Mouse (Mus musculus) left cerebral cortex, postnatal 10 days (tissue): ENCODE measurements around the gene Oat. TPM values are rescaled to one million over a fixed set of nuclear protein-coding genes. Genes with fewer than 3 reads are reported as not detected.
A peak's percentile ranks its signal among the peaks of the same experiment; 100 is the strongest.

Source experiments
- DNase-seq, 2 experiments: peaks; one replicate each; pipeline ENCODE4 v3.0.0; 2021 to 2022; ENCODE audit warnings: low spot score in 2 of 2, mixed read lengths in 1 of 2; ENCODE audit errors: extremely low spot score in 1 of 2
- intact Hi-C: fragments of 180-260 bp; cut with DNase I; formaldehyde crosslinking; loops from one replicate; pipeline ENCODE4 v1.15.1; 2025
- total RNA-seq, 2 experiments: library from RNA; stranded (reverse); gene quantifications; 2 replicates each; pipeline ENCODE4 v1.2.3; 2021

Oat gene
- total RNA-seq, 2 experiments from 2014 or later: 70.8 to 73.0 TPM

DNA sequence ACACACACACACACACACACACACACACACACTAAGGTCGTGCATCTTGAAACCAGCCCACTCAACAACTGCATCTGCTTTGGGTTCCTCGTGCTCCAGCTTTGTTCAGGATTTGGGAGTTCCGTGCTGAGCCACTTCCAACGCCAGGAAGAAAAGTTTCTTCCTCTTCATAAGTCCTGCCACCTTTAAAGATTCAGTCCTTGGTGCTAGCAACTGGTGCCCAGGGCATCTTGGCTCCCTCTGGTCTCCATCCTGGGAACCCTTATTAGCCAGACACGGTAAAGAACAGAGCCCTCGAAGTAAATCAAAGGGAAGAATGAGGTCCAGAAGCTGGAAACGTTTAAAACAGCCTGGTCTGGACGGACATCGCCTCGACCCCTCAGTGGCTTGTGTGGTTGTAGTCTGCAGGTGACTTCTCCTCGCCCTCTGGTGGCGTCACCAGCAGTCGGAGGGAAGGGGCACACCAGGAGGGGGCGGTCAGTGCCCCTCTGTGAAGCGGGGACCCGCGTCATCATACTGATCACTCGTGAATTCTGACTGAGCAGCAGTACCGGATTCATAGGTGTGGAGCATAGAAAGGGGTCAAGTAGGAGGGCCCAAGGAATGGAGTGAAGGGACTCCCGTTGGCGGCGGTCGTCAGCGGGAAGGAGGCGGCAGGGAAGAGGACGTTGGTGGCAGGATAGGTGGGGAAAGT is 20.5 kb upstream of the Oat start:
- intact Hi-C loops: loop anchor here (5.0 kb wide), 1 partner anchor 41 kb away; no protein-coding TSS in a partner anchor
- DNase-seq: peak in 1 of 2 experiments; percentile 31

DNA sequence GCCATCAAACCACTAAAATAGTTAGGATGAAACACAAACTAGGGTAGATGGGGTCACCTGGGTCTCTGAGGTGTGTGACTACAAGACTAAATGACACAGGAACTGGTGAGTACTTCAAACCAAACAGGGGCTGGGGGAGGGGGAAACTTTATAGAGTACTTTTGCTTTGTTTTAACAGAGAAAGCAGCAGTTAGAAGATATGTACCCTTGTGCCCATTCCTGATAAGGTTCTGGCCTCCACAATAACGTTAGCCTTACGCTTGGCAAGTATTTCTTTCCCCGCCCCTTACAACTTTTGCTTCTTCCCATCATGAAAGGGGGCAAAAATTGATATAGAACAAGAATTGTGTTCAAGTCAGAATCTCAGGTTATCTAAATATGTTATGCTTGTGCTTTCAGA is 19.6 kb upstream of the Oat start:
- intact Hi-C loops: loop anchor here (5.0 kb wide), 1 partner anchor 42 kb away; no protein-coding TSS in a partner anchor

DNA sequence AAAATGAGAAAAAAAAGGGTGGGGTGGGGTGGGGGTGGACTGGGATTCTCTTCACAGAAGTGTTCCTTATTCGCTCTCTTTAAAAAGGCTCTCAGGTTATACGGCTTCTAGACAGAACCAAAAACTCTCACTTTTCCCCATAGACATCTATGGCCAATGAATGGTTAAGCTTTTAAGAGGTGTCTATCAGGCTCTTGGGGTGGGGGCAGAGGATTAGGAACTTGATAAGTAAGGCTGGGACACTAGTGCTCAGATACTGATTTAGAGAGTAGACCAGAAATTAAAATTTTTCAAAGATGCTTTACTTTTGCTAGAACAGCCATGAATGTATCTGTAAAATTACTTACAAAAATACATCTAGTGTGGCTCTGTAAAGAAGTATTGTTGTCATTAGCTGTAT is 18.1 kb upstream of the Oat start:
- no peak for DNase-seq
- intact Hi-C loops: no loop called here

More for the DNA sequence above, 19.6 kb upstream of the Oat start:
- no peak for DNase-seq

DNA sequence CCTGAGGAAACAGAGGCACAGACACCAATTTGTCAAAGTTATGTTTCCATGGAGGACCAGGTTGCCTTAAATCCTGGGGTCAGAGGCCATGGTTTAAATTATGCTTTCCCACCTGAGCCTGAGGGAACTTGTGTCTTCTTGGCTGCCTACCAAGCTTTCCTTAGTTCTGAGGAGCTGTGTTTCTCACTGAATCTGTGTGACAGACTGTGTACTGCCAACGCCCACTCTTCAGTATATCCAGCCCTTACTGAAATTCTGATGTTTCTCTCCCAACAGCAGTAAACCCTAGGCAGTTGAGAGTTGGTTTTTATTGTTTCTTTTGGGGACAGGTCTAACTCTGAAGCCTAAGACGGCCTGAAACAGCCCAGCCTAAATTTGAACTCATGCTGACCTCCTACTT is 17.6 kb upstream of the Oat start:
- DNase-seq: no peak
- intact Hi-C loops: no loop called here

DNA sequence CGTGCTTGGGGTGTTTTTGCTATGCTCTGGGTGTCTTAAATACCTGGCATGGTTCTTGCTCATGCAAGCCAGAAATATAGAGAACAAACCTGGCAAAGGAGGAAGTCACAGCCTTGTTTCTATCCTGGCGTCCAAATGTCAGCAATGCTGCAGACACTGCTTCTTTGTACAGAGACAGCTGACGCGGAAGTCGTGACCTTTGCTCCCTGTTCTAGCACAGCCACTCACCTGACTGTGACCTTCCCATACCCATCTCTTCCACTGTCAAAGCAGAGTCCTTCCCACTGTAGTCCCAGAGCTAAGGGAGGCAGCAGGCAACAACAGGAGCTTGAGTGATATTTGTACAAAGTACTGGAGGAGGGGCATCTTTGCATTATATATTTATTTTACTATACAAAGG is 13.4 kb upstream of the Oat start:
- intact Hi-C loops: no loop called here
- DNase-seq: no peak

DNA sequence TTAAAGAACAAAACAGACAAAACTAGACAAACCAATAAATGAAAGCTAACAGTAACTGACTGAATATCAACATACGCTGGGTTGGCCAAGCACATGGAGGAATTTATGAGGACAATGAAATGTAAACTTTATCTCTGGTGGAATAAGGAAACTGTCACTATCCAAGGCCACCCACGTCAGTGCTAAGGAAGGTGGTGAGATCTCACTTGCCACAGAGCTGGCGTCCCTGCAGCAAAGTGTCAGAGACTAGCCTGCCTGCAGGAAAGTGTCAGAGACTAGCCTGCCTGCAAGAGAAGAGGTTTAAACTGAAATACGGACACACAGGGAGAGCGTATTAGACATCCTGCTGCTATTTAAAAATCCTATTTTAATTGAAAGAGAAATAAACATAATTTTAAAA is 11.0 kb upstream of the Oat start:
- DNase-seq: no peak
- intact Hi-C loops: no loop called here

DNA sequence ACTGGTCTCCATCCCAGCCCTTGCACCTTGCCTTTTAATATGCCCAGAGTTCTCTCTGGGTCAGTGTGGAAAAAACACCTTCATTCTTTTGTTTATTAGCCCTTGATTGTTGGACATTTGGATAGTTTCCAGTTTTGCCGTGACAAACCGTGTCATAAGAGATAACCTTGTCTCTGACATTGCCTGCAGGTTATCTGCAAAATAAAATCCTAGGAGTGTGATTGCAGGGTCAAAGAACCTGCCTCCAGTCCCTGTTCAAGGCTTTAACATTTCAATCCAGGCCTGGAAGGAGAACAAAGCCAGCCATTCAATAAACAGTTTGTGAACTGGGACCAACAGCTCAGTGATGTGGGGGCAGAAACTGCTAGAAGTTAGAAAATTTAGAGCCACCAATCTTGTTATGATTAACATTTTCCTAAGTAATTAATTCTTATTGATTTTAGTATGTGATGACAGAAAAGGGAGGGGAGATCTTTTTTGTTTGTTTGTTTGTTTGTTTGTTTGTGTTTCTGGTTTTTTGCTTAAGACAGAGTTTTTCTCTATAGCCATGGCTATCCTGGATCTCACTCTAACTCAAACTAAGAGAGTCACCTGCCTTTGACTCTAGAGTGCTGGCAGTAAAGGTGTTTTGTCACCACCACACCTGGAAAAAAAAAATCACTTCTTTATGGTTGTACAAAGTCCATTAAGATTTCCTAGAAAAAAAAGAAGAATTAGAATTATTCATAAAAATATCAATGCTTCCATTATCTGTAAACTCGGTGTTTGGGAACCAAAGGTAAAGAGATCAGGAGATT is 9.7 kb upstream of the Oat start:
- no peak for DNase-seq
- intact Hi-C loops: no loop called here

DNA sequence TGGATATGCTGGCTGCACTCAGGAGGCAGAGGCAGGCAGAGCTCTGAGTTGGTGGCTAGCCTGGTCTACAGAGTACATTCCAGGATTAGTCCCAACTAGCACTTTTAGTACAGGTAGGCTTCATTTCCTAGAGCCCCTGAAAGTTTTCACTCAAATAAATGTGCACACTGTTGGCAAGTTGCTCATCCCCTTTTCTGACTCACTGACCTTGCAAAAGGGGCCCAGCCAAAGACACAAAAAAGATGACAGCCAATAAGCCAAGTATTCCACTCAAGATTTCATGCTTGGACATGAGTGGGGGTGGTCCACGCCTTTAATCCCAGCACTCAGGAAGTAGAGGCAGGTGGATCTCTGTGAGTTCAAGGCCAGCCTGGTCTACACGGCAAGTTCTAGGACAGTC is 5.2 kb upstream of the Oat start:
- no peak for DNase-seq
- intact Hi-C loops: no loop called here

DNA sequence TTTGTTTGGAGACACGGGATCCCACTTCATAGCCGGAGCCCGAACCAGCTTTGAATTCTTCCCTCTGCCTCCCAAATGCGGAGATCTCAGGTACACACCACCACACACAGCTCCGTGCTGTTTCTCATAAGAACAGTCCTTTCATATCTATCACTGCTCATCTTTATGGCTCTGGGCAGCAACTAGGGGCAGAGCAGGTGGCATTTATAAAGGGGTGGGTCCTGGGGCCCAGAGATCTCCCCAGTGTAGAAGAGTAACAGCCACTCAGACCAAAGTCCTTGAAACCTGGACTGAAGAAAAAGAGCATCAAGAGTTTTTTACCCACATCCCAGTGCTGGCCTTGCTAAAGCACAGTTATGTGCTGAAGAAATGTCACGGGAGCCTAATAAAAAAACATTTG is 4.3 kb upstream of the Oat start:
- intact Hi-C loops: no loop called here
- no peak for DNase-seq

DNA sequence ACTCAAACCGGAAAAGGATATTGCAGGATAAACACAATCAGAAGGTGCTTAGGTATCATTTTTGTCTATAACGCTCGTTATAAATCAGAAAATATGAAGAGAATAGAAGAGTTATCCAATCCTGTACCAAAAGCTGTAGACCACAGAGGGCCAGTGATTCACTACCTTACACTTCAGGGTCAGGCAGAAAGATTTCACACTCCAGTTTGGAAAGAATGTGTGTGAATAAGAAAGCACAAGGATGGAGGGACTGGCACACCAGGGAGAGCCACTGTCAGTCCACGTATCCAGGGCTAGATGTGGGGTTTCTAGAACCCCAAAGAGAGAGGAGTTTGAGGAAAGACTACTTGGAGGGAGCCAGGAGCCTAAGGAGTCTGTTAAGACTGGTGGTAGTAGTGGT is 693 bp upstream of the Oat start:
- intact Hi-C loops: no loop called here
- DNase-seq: no peak

DNA sequence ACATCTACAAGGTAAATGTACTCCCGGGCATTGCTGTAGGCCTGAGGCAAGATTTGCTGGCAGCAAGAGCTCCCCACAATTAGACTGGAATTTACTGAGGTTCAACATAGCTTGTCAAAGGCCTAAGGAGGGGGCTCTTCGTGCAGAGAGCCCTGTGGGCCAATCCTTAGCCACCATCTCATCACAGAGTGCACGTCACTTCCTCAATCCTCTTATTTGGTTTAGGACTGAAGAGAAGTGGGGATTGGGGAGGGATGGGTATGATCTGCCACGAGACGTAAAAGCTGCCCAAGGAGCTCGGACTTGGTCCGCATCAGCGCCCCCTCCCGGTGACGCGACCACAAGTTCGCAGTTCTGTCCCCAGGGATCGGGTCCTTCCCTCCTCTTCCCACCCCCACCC is 575 bp downstream of the Oat start:
- intact Hi-C loops: no loop called here
- peak; percentile 81 to 89 for DNase-seq

DNA sequence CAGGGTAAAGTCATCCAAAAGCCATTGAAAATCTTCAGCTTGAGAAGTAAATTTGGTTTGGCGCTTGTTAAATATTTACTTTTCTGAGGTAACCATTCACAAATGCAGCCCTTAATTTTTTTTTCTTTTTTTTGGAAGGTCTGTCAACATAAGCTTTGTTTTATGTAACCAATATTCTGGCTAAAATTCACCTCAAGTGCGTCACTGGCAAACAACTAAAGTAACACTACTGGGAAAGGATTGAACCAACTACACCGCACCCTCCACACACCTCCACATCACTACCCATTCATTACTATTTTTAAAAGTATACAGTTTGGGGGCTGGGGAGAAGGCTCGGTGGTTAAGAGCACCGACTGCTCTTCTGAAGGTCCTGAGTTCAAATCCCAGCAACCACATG is 1.6 kb downstream of the Oat start:
- no peak for DNase-seq
- intact Hi-C loops: no loop called here

DNA sequence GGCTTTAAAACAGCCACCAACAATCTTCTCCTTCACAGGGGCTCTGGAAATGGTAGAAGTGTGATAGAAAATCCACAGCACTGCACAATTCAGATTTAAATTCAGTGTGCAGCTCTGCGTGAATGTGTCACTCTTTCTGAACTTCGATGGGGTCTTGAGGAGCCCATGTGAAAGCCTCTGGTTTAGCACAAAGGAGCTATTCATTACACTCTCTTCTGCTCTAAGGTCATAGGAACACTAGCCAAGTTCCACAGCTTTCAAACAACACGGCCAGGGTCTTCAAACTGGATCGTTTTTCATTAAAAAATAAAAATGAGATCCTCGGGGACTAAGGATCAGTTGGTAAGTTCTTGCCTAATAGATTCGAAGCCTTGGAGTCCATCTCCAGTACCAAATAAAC is 3.0 kb downstream of the Oat start:
- DNase-seq: no peak
- intact Hi-C loops: no loop called here

DNA sequence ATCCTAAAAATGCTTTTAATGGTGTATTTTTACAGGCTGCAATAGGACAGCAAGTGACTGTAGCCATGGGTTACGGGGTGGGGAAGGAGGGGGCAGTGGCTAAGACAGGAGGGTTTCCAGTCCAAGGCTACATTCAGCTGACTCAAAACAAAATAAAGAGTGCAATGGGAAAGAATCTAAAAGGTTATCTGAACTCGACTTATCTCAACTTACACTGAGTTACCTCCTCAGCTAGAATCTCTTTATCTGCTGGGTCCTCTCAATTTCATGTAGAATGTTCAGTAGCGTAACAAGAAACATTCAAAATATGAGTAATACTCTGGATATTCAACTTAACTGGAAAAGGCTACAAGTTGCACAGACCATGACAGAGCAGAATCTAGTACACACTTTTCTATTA is 3.5 kb downstream of the Oat start:
- no peak for DNase-seq
- intact Hi-C loops: no loop called here

DNA sequence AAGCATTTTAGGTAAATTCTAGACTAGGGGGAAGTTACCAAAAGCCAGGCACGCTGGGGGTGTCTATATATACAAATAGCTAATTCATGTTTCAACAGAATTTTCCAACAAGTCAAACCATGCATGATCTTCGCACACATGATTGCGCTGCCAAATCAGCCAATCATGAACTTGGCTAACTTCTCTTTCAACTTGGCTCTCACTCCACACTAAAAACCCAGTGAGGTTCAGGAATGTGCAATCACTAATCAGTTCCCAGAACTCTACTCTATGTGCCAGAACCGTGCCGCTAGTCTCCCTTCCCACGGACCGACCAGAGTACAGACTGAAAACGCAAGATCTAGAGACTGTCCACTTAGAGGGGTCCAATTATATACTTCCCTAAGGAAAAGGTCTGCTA is 4.7 kb downstream of the Oat start:
- intact Hi-C loops: no loop called here
- DNase-seq: no peak

DNA sequence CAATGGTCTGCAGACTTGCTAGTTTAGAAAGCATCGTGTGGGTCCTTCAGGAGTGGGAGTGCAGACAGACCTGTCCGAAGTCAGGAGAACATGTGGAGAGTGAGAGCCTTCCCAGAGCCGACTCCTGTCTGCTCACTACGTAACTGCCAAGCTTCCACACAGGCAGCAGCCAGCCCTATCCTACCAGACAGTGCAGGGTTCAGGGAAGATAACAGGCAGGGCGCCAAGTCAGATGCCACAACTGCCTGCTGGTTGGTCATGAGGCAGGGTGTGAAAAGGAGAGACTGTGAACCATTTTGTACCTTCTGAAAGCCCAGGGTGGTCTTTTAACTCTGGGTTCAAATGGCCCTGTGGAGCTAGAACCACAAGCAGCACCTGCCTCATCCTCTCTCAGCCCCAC is 6.1 kb downstream of the Oat start:
- DNase-seq: no peak
- intact Hi-C loops: no loop called here

DNA sequence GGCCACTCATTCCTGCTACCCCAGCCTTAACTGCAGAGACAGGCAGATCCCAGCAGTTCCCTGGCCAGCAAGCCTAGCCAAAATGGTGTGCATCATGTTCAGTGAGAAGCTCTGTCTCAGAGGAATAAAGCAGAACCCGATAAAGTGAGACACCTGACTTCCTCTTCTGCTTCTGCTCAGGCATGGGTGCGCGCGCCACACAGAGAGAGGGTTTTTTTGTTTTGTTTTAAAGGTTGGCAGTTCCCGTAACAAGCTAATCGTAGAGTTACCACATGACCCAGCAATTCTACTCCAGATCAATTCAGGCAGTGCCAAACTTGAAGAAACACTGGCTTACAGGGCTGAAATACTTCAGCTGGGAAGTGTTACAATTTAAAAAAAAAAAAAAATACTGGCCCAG is 7.4 kb downstream of the Oat start:
- DNase-seq: no peak

DNA sequence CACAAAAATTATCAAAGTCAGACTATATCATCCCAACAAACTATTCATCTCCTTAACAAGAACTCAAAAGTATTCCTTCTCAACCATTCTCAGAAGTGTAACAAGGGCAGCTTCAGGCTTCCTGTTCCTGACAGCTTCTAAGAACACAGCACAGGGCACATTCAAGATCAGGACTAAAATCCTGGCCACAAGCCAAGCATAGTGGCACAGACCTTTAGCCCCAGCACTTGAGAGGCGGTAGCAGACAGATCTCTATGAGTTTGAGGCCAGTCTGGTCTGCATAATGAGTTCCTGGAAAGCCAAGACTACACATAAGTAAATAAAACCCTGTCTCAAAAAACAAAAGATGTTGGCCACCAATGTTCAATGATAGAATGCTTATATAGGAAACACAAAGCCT is 10.4 kb downstream of the Oat start:
- intact Hi-C loops: no loop called here
- DNase-seq: no peak

More for the DNA sequence above, 7.4 kb downstream of the Oat start:
- intact Hi-C loops: no loop called here

DNA sequence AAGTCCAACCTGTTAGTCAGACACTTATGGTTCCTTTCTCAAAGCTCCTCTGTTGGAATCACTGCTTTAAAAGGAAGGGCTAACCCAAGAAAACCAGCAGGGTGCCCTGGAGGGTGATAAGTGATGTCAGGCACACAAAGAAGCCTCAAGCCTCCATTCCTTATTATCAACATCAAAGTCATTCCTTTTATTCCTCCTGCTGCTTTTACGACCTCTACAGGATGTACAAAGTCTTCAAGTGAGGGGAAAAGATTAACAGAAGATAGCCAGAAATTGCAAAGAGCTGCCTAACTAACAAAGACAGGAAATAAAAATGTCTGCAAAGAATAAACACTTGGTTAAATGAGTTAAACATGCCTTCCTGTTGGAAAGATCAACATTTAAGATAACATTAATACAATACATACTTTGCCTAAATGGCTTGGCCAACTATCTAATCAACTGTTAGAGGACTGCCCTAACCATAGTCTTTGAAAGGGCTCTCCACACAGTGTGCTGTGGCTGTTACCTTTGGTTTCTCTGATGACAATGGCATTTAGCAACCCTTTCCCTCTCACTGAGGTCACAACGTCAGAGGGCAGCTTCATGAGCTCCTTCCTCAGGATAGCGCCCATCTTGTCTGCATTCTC is 16.9 kb downstream of the Oat start:
- intact Hi-C loops: no loop called here
- no peak for DNase-seq

DNA sequence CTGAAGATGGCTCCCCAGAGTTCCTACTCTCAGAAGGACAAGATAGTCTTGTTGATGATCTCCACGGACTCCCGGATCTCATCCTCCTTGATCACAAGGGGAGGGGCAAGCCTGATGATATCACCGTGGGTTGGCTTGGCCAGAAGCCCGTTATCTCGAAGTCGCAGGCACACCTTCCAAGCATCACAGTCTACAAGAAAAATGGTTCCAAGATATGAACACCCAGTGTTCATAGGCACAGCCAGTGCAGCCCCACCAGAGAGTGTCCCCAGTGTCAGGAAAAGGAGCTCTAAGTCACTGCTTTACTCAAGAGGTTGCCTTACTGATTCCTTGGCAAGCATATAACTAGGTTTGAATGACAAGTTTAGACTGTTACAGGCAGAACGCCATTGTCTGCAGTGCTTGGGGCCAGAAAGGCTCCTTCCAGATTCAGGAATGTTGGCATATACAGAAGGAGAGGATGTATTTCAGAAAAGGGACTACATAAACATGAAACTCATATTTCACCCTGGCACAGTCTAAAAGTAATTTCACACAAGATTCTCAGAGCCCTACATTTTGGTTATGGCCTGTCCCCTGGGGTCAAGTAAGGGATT is 18.0 kb downstream of the Oat start:
- intact Hi-C loops: no loop called here
- DNase-seq: no peak
